ENCODE assay signal across 7 mouse cellular contexts in genomic region chr1:194746332-194747249, GRCm38 (mm10).
DNase-seq lines count a peak whose midpoint lies in the region; ATAC-seq and TF ChIP-seq lines count a peak whose summit lies in the region.

No protein-coding gene starts in this region.

- H3K36me3 ChIP-seq in intestine, embryonic 14.5 days (ENCODE audit: control insufficient read depth, insufficient read depth, low read length) = peaks cover 7% of the 10 kb centered on the region; the same call in 1 of the 2 replicates
- no peaks in the 10 kb centered on the region for H3K36me3 ChIP-seq in stomach, postnatal 0 days (ENCODE audit: control insufficient read depth, insufficient read depth, low read length)

- no peak for ATAC-seq in intestine, embryonic 14.5 days (replicated peaks; ENCODE audit: low FRiP score, low TSS enrichment, low read depth)
- ATAC-seq in stomach, postnatal 0 days (ENCODE audit: low FRiP score, low TSS enrichment) = 0 out of 2 replicates have a peak, but pooled peaks have one; percentile 68

- no peak for TF ChIP-seq EP300 in stomach, postnatal 0 days (optimal IDR thresholded peaks at IDR 0.05)

- no peaks in the 10 kb centered on the region for H3K9me3 ChIP-seq in intestine, embryonic 14.5 days (ENCODE audit: control insufficient read depth, low read length)
- H3K9me3 ChIP-seq in stomach, postnatal 0 days (ENCODE audit: control insufficient read depth, low read length) = no peaks in the 10 kb centered on the region

- DNase-seq in adrenal gland, adult 18-20 months (ENCODE audit: low spot score in 2 of 2) = peak; percentile 63 to 68
- peak; percentile 27 for DNase-seq in cerebellum, adult 8-10 months
- peak; percentile 89 for DNase-seq in gastrocnemius, adult 2 months
- peak; percentile 56 for DNase-seq in intestine, embryonic 14.5 days (ENCODE audit: low spot score)
- DNase-seq in left cerebral cortex, adult 2 months (ENCODE audit: extremely low spot score in 1 of 2, low spot score in 2 of 2) = peak; percentile 36 to 52
- DNase-seq in mesoderm, embryonic 11.5 days (ENCODE audit: low read depth, low spot score) = peak; percentile 30
- DNase-seq in stomach, postnatal 0 days (ENCODE audit: low spot score) = peak; percentile 52

- no peak for TF ChIP-seq CTCF in gastrocnemius, adult 2 months (IDR thresholded peaks at IDR 0.05)
- no peak for TF ChIP-seq CTCF in left cerebral cortex, adult 2 months (IDR thresholded peaks at IDR 0.05)
- no peak for TF ChIP-seq CTCF in stomach, postnatal 0 days (IDR thresholded peaks at IDR 0.05; ENCODE audit: low read depth)

- no peak overlapping the region for H3K4me2 ChIP-seq in intestine, embryonic 14.5 days (ENCODE audit: low read length)
- H3K4me2 ChIP-seq in stomach, postnatal 0 days (replicated peaks; ENCODE audit: low read depth) = no peak overlapping the region

- H3K9ac ChIP-seq in intestine, embryonic 14.5 days (ENCODE audit: low read length) = no peak overlapping the region
- H3K9ac ChIP-seq in stomach, postnatal 0 days (ENCODE audit: low read length) = no peak overlapping the region

- WGBS in intestine, embryonic 14.5 days = 42% methylated on average over 6 of the region's 6 CpGs
- 26% methylated on average over 6 of the region's 6 CpGs for WGBS in stomach, postnatal 0 days

- intact Hi-C loops in gastrocnemius, adult 2 months (cut with DNase I) = no loop called here
- intact Hi-C loops in left cerebral cortex, adult 2 months (cut with DNase I) = no loop called here

- H3K4me1 ChIP-seq in intestine, embryonic 14.5 days (replicated peaks; ENCODE audit: control insufficient read depth, insufficient read depth, low read length) = peaks cover 3% of the 10 kb centered on the region; the same call in 1 of the 2 replicates
- 0 out of 2 replicates have a peak, but pooled peaks cover 4% of the 10 kb centered on the region for H3K4me1 ChIP-seq in stomach, postnatal 0 days (replicated peaks; ENCODE audit: control insufficient read depth, insufficient read depth)

- peak overlapping the region; percentile 41; the same call in 1 of the 2 replicates for H3K27ac ChIP-seq in gastrocnemius, adult 2 months
- H3K27ac ChIP-seq in intestine, embryonic 14.5 days (ENCODE audit: low read depth) = no peak overlapping the region
- no peak overlapping the region for H3K27ac ChIP-seq in left cerebral cortex, adult 2 months
- no peak overlapping the region for H3K27ac ChIP-seq in stomach, postnatal 0 days (replicated peaks)

- H3K4me3 ChIP-seq in gastrocnemius, adult 2 months = no peak overlapping the region
- no peak overlapping the region for H3K4me3 ChIP-seq in intestine, embryonic 14.5 days (ENCODE audit: low read depth, low read length)
- H3K4me3 ChIP-seq in left cerebral cortex, adult 2 months = no peak overlapping the region
- no peak overlapping the region for H3K4me3 ChIP-seq in stomach, postnatal 0 days (ENCODE audit: low read depth, low read length)

- no peaks in the 10 kb centered on the region for H3K27me3 ChIP-seq in intestine, embryonic 14.5 days (replicated peaks; ENCODE audit: control insufficient read depth, insufficient read depth, low read length)
- H3K27me3 ChIP-seq in stomach, postnatal 0 days (ENCODE audit: control insufficient read depth, insufficient read depth, low read length) = no peaks in the 10 kb centered on the region

Comparison
In these comparisons a context has a peak if more than half of its experiments do, and no peak if none do; other contexts are left out.
1. DNase-seq: peak in every context shown above with its lines; median percentile 89 in gastrocnemius, adult 2 months; 66 in adrenal gland, adult 18-20 months; 56 in intestine, embryonic 14.5 days; 52 in stomach, postnatal 0 days; 44 in left cerebral cortex, adult 2 months; 30 in mesoderm, embryonic 11.5 days; 27 in cerebellum, adult 8-10 months.